Mouse (Mus musculus): Measurements from ENCODE around the gene Fgfrl1. TPM values are rescaled to one million over a fixed set of nuclear protein-coding genes. Genes with fewer than 3 reads are reported as not detected.
A peak's percentile ranks its signal among the peaks of the same experiment; 100 is the strongest.

The Fgfrl1 gene
- polyA plus RNA-seq, 1 experiment from 2014 or later, result 22.0 TPM

GRCm38 (mm10) chr5:108659698-108660631 lies 32.2 kb upstream of the Fgfrl1 start, which contains the start of gene Idua:
Gene Idua, plus strand, starts transcription at chr5:108660331.
- Histone ChIP-seq H3K27me3 (ENCODE audit: control insufficient read depth, insufficient read depth, low read length) (no peaks in the 10 kb centered on the region), H3K9ac (ENCODE audit: low read length) (peak within 1 kb of the TSS; percentile 86), H3K9me3 (ENCODE audit: control insufficient read depth, low read length) (no peaks in the 10 kb centered on the region), H3K4me1 (replicated peaks; ENCODE audit: control insufficient read depth, insufficient read depth, low read length) (peaks cover 5% of the 10 kb centered on the region), H3K4me2 (ENCODE audit: low read depth, low read length, severe bottlenecking) (peak within 1 kb of the TSS; percentile 93), H3K36me3 (ENCODE audit: control insufficient read depth, insufficient read depth, low read length) (no peaks in the 10 kb centered on the region; the same call in 1 of the 2 replicates), H3K27ac (ENCODE audit: low read depth, low read length) (no peak within 1 kb of the TSS), H3K4me3 (ENCODE audit: low read depth, low read length) (peak within 1 kb of the TSS; percentile 74)
- DNase-seq (ENCODE audit: low spot score) (peak; percentile 53), ATAC-seq (replicated peaks; ENCODE audit: low FRiP score) (peak; percentile 59)
- WGBS, result 11% methylated on average over 24 of the region's 24 CpGs

- Histone ChIP-seq H3K9ac (ENCODE audit: low read length) (peak overlapping the region; percentile 86), H3K4me1 (replicated peaks; ENCODE audit: control insufficient read depth, insufficient read depth, low read length) (peaks cover 5% of the 10 kb centered on the region), H3K36me3 (ENCODE audit: control insufficient read depth, insufficient read depth, low read length) (no peaks in the 10 kb centered on the region; the same call in 1 of the 2 replicates), H3K4me3 (ENCODE audit: low read depth, low read length) (peak overlapping the region; percentile 74), H3K27me3 (ENCODE audit: control insufficient read depth, insufficient read depth, low read length) (no peaks in the 10 kb centered on the region), H3K4me2 (ENCODE audit: low read depth, low read length, severe bottlenecking) (peak overlapping the region; percentile 93), H3K9me3 (ENCODE audit: control insufficient read depth, low read length) (no peaks in the 10 kb centered on the region), H3K27ac (ENCODE audit: low read depth, low read length) (no peak overlapping the region)
- DNase-seq (ENCODE audit: low spot score) (peak; percentile 94), ATAC-seq (replicated peaks; ENCODE audit: low FRiP score) (peak; percentile 98)
- WGBS, result 10% methylated on average over 36 of the region's 36 CpGs
These were observed 31.4 kb upstream of the Fgfrl1 start for GRCm38 (mm10) chr5:108660632-108661268.

- DNase-seq (ENCODE audit: low spot score) (no peak), ATAC-seq (replicated peaks; ENCODE audit: low FRiP score) (no peak)
- Histone ChIP-seq H3K9ac (ENCODE audit: low read length) (no peak overlapping the region), H3K9me3 (ENCODE audit: control insufficient read depth, low read length) (no peaks in the 10 kb centered on the region), H3K4me1 (replicated peaks; ENCODE audit: control insufficient read depth, insufficient read depth, low read length) (peaks cover 5% of the 10 kb centered on the region), H3K27me3 (ENCODE audit: control insufficient read depth, insufficient read depth, low read length) (no peaks in the 10 kb centered on the region), H3K36me3 (ENCODE audit: control insufficient read depth, insufficient read depth, low read length) (no peaks in the 10 kb centered on the region), H3K27ac (ENCODE audit: low read depth, low read length) (no peak overlapping the region), H3K4me2 (ENCODE audit: low read depth, low read length, severe bottlenecking) (no peak overlapping the region), H3K4me3 (ENCODE audit: low read depth, low read length) (no peak overlapping the region)
- 86% methylated on average over 4 of the region's 4 CpGs for WGBS
These were observed 29.4 kb upstream of the Fgfrl1 start for GRCm38 (mm10) chr5:108662772-108663171.

GRCm38 (mm10) chr5:108665066-108665465 lies 27.1 kb upstream of the Fgfrl1 start:
- Histone ChIP-seq H3K36me3 (ENCODE audit: control insufficient read depth, insufficient read depth, low read length) (no peaks in the 10 kb centered on the region), H3K9me3 (ENCODE audit: control insufficient read depth, low read length) (no peaks in the 10 kb centered on the region), H3K27ac (ENCODE audit: low read depth, low read length) (no peak overlapping the region), H3K9ac (ENCODE audit: low read length) (no peak overlapping the region), H3K4me2 (ENCODE audit: low read depth, low read length, severe bottlenecking) (no peak overlapping the region), H3K4me3 (ENCODE audit: low read depth, low read length) (no peak overlapping the region), H3K27me3 (ENCODE audit: control insufficient read depth, insufficient read depth, low read length) (no peaks in the 10 kb centered on the region), H3K4me1 (replicated peaks; ENCODE audit: control insufficient read depth, insufficient read depth, low read length) (peaks cover 9% of the 10 kb centered on the region)
- no peak for ATAC-seq (replicated peaks; ENCODE audit: low FRiP score)
- no peak for DNase-seq (ENCODE audit: low spot score)
- 41% methylated on average over 3 of the region's 3 CpGs for WGBS

GRCm38 (mm10) chr5:108667370-108667769 lies 24.8 kb upstream of the Fgfrl1 start:
- Histone ChIP-seq H3K4me2 (ENCODE audit: low read depth, low read length, severe bottlenecking) (no peak overlapping the region), H3K27me3 (ENCODE audit: control insufficient read depth, insufficient read depth, low read length) (no peaks in the 10 kb centered on the region), H3K9me3 (ENCODE audit: control insufficient read depth, low read length) (no peaks in the 10 kb centered on the region), H3K4me1 (replicated peaks; ENCODE audit: control insufficient read depth, insufficient read depth, low read length) (peaks cover 7% of the 10 kb centered on the region; the same call in 1 of the 2 replicates), H3K36me3 (ENCODE audit: control insufficient read depth, insufficient read depth, low read length) (peaks cover 2% of the 10 kb centered on the region; the same call in 1 of the 2 replicates), H3K27ac (ENCODE audit: low read depth, low read length) (no peak overlapping the region), H3K4me3 (ENCODE audit: low read depth, low read length) (no peak overlapping the region), H3K9ac (ENCODE audit: low read length) (no peak overlapping the region)
- ATAC-seq (replicated peaks; ENCODE audit: low FRiP score), result no peak
- WGBS, result 80% methylated on average over 2 of the region's 2 CpGs
- no peak for DNase-seq (ENCODE audit: low spot score)

DNA sequence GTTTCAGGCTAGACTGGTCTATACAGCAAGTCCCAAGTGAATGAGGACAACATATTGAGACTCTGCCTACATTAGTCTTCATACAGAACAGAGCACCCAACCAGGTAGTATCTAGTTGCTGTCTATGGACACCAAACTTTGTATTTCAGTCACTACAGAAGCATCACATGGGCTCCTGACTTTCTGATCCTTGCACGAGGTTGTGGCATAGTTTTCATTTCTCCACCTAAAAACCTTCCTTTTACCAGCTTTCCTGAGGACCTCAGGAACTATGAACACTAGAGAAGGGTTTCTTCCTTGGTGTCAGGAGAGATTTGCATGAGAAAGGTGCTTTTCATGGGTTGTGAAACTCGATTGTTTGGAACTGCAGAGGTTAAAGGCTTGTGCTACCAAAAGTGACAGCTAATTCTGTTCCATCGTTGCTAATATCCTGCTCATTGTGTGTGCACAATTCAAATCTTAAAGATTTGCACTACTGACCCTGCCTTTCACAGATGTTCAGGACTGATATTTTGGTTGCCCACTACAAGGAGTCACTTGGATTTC lies 23.7 kb upstream of the Fgfrl1 start:
- H3K4me2 ChIP-seq (ENCODE audit: low read depth, low read length, severe bottlenecking), result peak overlapping the region; percentile 84
- no peaks in the 10 kb centered on the region for H3K9me3 ChIP-seq (ENCODE audit: control insufficient read depth, low read length)
- peak overlapping the region; percentile 48 for H3K4me3 ChIP-seq (ENCODE audit: low read depth, low read length)
- H3K27me3 ChIP-seq (ENCODE audit: control insufficient read depth, insufficient read depth, low read length), result no peaks in the 10 kb centered on the region
- no peak for DNase-seq (ENCODE audit: low spot score)
- peaks cover 7% of the 10 kb centered on the region; the same call in 1 of the 2 replicates for H3K4me1 ChIP-seq (replicated peaks; ENCODE audit: control insufficient read depth, insufficient read depth, low read length)
- H3K27ac ChIP-seq (ENCODE audit: low read depth, low read length), result no peak overlapping the region; the same call in 1 of the 2 replicates
- peak overlapping the region; percentile 82 for H3K9ac ChIP-seq (ENCODE audit: low read length)
- 18% methylated on average over 3 of the region's 3 CpGs for WGBS
- peaks cover 2% of the 10 kb centered on the region; the same call in 1 of the 2 replicates for H3K36me3 ChIP-seq (ENCODE audit: control insufficient read depth, insufficient read depth, low read length)
- ATAC-seq (replicated peaks; ENCODE audit: low FRiP score), result no peak

GRCm38 (mm10) chr5:108668977-108669936 lies 22.9 kb upstream of the Fgfrl1 start, which contains the start of gene Dgkq:
Gene Dgkq, minus strand, starts transcription at chr5:108669672.
- no peaks in the 10 kb centered on the region for H3K27me3 ChIP-seq (ENCODE audit: control insufficient read depth, insufficient read depth, low read length)
- H3K4me3 ChIP-seq (ENCODE audit: low read depth, low read length), result peak within 1 kb of the TSS; percentile 48
- peak within 1 kb of the TSS; percentile 82 for H3K9ac ChIP-seq (ENCODE audit: low read length)
- peak within 1 kb of the TSS; percentile 42; the same call in 1 of the 2 replicates for H3K27ac ChIP-seq (ENCODE audit: low read depth, low read length)
- H3K36me3 ChIP-seq (ENCODE audit: control insufficient read depth, insufficient read depth, low read length), result peaks cover 2% of the 10 kb centered on the region; the same call in 1 of the 2 replicates
- 7% methylated on average over 43 of the region's 43 CpGs for WGBS
- peak within 1 kb of the TSS; percentile 84 for H3K4me2 ChIP-seq (ENCODE audit: low read depth, low read length, severe bottlenecking)
- DNase-seq (ENCODE audit: low spot score) (peak; percentile 87), ATAC-seq (replicated peaks; ENCODE audit: low FRiP score) (peak; percentile 88)
- no peaks in the 10 kb centered on the region for H3K9me3 ChIP-seq (ENCODE audit: control insufficient read depth, low read length)
- peaks cover 7% of the 10 kb centered on the region; the same call in 1 of the 2 replicates for H3K4me1 ChIP-seq (replicated peaks; ENCODE audit: control insufficient read depth, insufficient read depth, low read length)
